Mouse (Mus musculus) kidney, embryonic 14.5 days (tissue): ENCODE measurements at regions not wholly inside any gene's neighbourhood (a gene's known extent, or its start where the extent isn't known, plus 50 kb on each side); places are given as distances from the start of the nearest gene placed in this dataset.

Source experiments
- ATAC-seq: fragments of 200-750 bp; cut with Nextera tagmentation; 2 replicates; pipeline ENCODE4 v1.8.0; 2017; ENCODE audit warnings: moderate number of reproducible peaks, mild to moderate bottlenecking, moderate TSS enrichment, moderate library complexity; ENCODE audit not compliant: low FRiP score, low TSS enrichment
- H3K27ac ChIP-seq: fragments of 300-500 bp; sonication (generic); 2 replicates; pipeline ENCODE4 v1.5.1; 2014; ENCODE audit warnings: low read depth, mild to moderate bottlenecking, low read length, moderate library complexity, mixed read lengths
- H3K27me3 ChIP-seq: fragments of 300-500 bp; sonication (generic); 2 replicates; pipeline ENCODE4 v1.6.1; 2014; ENCODE audit warnings: mild to moderate bottlenecking, low read length; ENCODE audit not compliant: control insufficient read depth, insufficient read depth
- H3K36me3 ChIP-seq: fragments of 300-500 bp; sonication (generic); 2 replicates; pipeline ENCODE4 v1.6.1; 2014; ENCODE audit warnings: low read length, mixed read lengths; ENCODE audit not compliant: control insufficient read depth, insufficient read depth
- H3K4me1 ChIP-seq: fragments of 300-500 bp; sonication (generic); 2 replicates; pipeline ENCODE4 v1.6.1; 2014; ENCODE audit warnings: low read length, mixed read lengths; ENCODE audit not compliant: control insufficient read depth, insufficient read depth
- H3K4me2 ChIP-seq: fragments of 300-500 bp; sonication (generic); replicated peaks from 2 replicates; pipeline ENCODE4 v1.6.1; 2014; ENCODE audit warnings: low read depth, mild to moderate bottlenecking, low read length
- H3K4me3 ChIP-seq: fragments of 300-500 bp; sonication (generic); 2 replicates; pipeline ENCODE4 v1.5.1; 2014; ENCODE audit warnings: mild to moderate bottlenecking, low read length
- H3K9ac ChIP-seq: fragments of 300-500 bp; sonication (generic); 2 replicates; pipeline ENCODE4 v1.6.1; 2014; ENCODE audit warnings: low read depth, mild to moderate bottlenecking, low read length, moderate library complexity
- H3K9me3 ChIP-seq: fragments of 300-500 bp; sonication (generic); 2 replicates; pipeline ENCODE4 v1.6.1; 2016; ENCODE audit warnings: low read length; ENCODE audit not compliant: control insufficient read depth
- WGBS: fragments of 180-500 bp; shearing (Covaris S2); extraction: QIAGEN DNeasy Blood & Tissue Kit; methylation state at CpG from one replicate; pipeline ENCODE4 v1.1.7; 2014; 5-methylcytosine and 5-hydroxymethylcytosine counted together

- Histone ChIP-seq H3K4me1 (no peaks in the 10 kb centered on the region), H3K4me2 (no peak overlapping the region), H3K27ac (no peak overlapping the region), H3K36me3 (no peaks in the 10 kb centered on the region), H3K9me3 (no peaks in the 10 kb centered on the region), H3K4me3 (no peak overlapping the region), H3K27me3 (no peaks in the 10 kb centered on the region), H3K9ac (no peak overlapping the region)
- no peak for ATAC-seq
- WGBS = 70% methylated on average over 3 of the region's 3 CpGs
Observed at GRCm38 (mm10) chr4:69327606-69328005, 373.4 kb upstream of the Brinp1 start.
